Mouse (Mus musculus): Measurements from ENCODE around the gene Rad9a.

The Rad9a gene

GRCm38 (mm10) chr19:4164100-4164499 lies 37.4 kb downstream of the Rad9a start:
- 87% methylated on average over 3 of the region's 3 CpGs for WGBS

- 23% methylated on average over 4 of the region's 4 CpGs for WGBS
Measured at GRCm38 (mm10) chr19:4163543-4163887, 37.9 kb downstream of the Rad9a start.

- 7% methylated on average over 42 of the region's 42 CpGs for WGBS
Measured at GRCm38 (mm10) chr19:4162646-4163542, 38.6 kb downstream of the Rad9a start, which contains the start of gene Rps6kb2. Rps6kb2 (minus strand) TSS chr19:4163354.

GRCm38 (mm10) chr19:4159049-4159448 lies 42.4 kb downstream of the Rad9a start:
- 94% methylated on average over 8 of the region's 8 CpGs for WGBS

GRCm38 (mm10) chr19:4156771-4157170 lies 44.7 kb downstream of the Rad9a start:
- WGBS = 74% methylated on average over 12 of the region's 12 CpGs

- 72% methylated on average over 20 of the region's 20 CpGs for WGBS
Measured at GRCm38 (mm10) chr19:4156073-4156579, 45.3 kb downstream of the Rad9a start.

GRCm38 (mm10) chr19:4155223-4156072 lies 46.0 kb downstream of the Rad9a start:
- WGBS = 76% methylated on average over 6 of the region's 6 CpGs

- WGBS = 58% methylated on average over 13 of the region's 13 CpGs
Measured at GRCm38 (mm10) chr19:4154437-4155222, 46.8 kb downstream of the Rad9a start.

GRCm38 (mm10) chr19:4153232-4153654 lies 48.2 kb downstream of the Rad9a start, which contains the start of gene Ptprcap:
Ptprcap (plus strand) TSS chr19:4153604.
- 75% methylated on average over 11 of the region's 11 CpGs for WGBS

- WGBS = 78% methylated on average over 8 of the region's 8 CpGs
Measured at GRCm38 (mm10) chr19:4152445-4153231, 48.8 kb downstream of the Rad9a start.

- 91% methylated on average over 5 of the region's 5 CpGs for WGBS
Measured at GRCm38 (mm10) chr19:4151898-4152297, 49.6 kb downstream of the Rad9a start.

GRCm38 (mm10) chr19:4151488-4151860 lies 50.0 kb downstream of the Rad9a start:
- WGBS = 74% methylated on average over 5 of the region's 5 CpGs

GRCm38 (mm10) chr19:4150567-4151487 lies 50.6 kb downstream of the Rad9a start:
- 83% methylated on average over 22 of the region's 22 CpGs for WGBS

- WGBS = 92% methylated on average over 17 of the region's 17 CpGs
Measured at GRCm38 (mm10) chr19:4149764-4150461, 51.5 kb downstream of the Rad9a start.

GRCm38 (mm10) chr19:4149283-4149682 lies 52.2 kb downstream of the Rad9a start:
- WGBS = 81% methylated on average over 11 of the region's 11 CpGs

- 1% methylated on average over 8 of the region's 8 CpGs for WGBS
Measured at GRCm38 (mm10) chr19:4148819-4149218, 52.6 kb downstream of the Rad9a start.

GRCm38 (mm10) chr19:4148491-4148806 lies 53.0 kb downstream of the Rad9a start, which contains the start of gene Coro1b:
Coro1b (plus strand) TSS chr19:4148619.
- under 1% methylated on average over 33 of the region's 33 CpGs for WGBS

- WGBS = 35% methylated on average over 9 of the region's 9 CpGs
Measured at GRCm38 (mm10) chr19:4147782-4148490, 53.5 kb downstream of the Rad9a start.

Measured in cerebral cortex, adult 2 months (tissue).